Mouse (Mus musculus) left cerebral cortex, postnatal 14 days (tissue): ENCODE results near the gene Acads. TPM values are rescaled to one million over a fixed set of nuclear protein-coding genes. Genes with fewer than 3 reads are reported as not detected.
"Not testable (repeated sequence)": the region's sequence is repeated elsewhere in the genome, so short reads cannot be mapped to it uniquely, and the experiment has no call there.

Experiments
- DNase-seq, 2 experiments: peaks; one replicate each; pipeline ENCODE4 v3.0.0; 2021 to 2022; ENCODE audit warnings: low spot score in 2 of 2, mixed read lengths in 1 of 2
- intact Hi-C: fragments of 180-260 bp; cut with DNase I; formaldehyde crosslinking; loops from one replicate; pipeline ENCODE4 v1.15.1; 2025
- long read RNA-seq, 2 experiments: library from polyadenylated mRNA; stranded (forward); transcript quantifications; one replicate each; pipeline ENCODE4 v2.0.0; 2021
- total RNA-seq, 2 experiments: library from RNA; stranded (reverse); gene quantifications; 2 replicates each; pipeline ENCODE4 v1.2.3; 2021

The Acads gene
- 1 to 10 TPM; 5.9 to 6.8 TPM for total RNA-seq
- long read RNA-seq, experiment 1, partial matches to known transcripts = 1 of 4 reads
- long read RNA-seq, experiment 1, other reads (novel, unspliced or antisense) = 1 of 4 reads
- long read RNA-seq, experiment 2, partial matches to known transcripts = 0 of 3 reads
- long read RNA-seq, experiment 2, other reads (novel, unspliced or antisense) = 0 of 3 reads

DNA sequence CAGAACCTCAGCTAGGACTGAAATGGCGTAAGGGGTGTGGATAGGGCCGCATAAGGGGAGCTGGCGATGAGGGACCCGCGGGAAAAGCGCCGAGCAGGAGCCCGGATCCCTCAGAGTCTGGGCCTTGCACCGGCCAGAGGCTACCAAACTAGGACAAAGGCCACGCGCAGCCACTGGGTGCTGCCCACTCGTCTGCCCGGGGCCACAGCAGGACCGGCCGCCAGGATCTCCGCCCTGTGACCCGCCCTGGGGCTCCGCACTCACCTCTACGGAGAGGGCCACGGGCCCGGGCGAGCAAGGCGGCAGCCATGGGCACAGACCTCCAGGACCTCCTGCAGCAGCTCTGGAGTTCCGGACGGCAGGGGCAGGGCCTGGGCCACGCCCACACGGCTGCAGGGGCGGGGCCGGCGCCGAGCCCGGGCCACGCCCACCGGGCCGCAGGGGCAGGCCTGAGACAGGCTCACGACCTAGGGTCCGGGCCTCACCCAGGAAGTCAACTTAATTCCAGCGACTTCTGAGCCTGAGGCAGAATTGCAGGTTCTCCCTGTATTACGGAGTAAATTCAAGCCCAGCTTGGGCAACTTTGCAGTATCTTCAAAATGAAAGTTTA, at the start of gene Acads:
Acads (minus strand) TSS at position 386 of the 610 bp plus-strand sequence.
- intact Hi-C loops = no loop called here
- peak in 1 of 2 experiments; percentile 62 for DNase-seq

DNA sequence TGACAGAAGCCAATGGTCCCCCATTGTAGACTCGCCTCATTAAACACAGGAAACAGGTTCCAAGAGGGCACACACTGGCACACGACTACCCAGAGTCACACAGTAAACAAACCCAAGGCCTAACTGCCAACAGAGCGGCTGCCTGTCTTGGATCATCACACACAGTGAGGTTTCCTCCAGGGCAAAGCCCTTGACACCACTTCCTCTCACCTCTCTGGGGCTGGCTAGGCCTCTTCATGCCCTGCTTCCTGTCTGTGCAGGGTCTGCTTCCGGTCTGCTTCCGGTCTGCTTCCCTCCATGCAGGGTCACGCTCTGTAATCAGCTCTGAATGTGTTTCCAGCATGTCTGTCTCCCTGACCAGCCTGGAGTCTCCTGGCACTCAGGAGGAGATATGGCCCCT, 48.2 kb upstream of the Acads start:
- DNase-seq = no peak
- intact Hi-C loops = loop anchor here (10.0 kb wide), 1 partner anchor 193 kb away; the partner anchor contains the start of gene Hnf1a

GRCm38 (mm10) chr5:115166815-115167194, 47.7 kb upstream of the Acads start:
- no peak for DNase-seq
- intact Hi-C loops = loop anchor here (10.0 kb wide), 1 partner anchor 192 kb away; the partner anchor contains the start of gene Hnf1a

DNA sequence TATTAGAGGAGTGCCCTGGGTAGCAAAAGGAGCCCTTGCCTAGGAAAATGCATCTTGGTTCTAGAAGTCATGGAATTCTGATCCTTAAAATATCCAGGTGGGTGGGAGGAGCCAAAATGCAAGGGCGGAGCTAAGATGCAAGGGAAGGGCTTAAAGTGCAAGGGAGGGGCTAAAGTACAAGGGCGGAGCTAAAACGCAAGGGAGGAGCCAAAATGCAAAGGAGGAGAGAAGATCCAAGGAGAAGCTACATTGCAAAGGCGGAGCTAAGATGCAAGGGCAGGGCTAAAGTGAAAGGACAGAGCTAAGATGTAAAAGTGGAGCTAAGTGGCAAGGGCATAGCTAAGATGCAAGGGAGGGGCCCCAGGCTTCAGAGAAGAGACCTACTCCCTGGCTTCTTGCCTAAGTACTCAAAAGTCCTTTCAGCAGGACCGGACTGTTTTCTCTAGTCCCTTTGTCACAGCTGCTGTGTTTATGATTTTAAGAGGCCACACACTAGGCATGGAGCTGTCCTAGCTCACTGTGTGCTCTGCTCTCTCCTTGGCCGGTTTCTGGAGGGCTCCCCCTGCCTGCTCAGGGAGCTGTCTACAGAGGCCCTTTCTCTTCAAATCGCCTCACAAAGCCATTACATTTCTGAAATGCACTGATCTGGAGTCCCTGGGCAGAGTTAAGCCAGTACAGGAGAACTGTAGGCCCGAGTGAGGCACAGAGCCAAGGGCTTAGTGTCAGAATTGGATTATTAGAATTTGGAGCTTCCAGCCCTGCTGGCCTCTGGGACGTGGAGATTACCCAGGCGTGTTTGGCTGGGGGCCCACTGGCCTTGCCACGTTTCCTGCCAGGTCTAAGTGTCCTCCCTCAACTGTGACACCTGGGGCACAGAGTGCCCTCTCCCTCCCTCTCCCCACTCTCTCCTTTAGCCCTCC, 47.0 kb upstream of the Acads start:
- no peak for DNase-seq
- intact Hi-C loops = loop anchor here (10.0 kb wide), 1 partner anchor 191 kb away; the partner anchor contains the start of gene Hnf1a

DNA sequence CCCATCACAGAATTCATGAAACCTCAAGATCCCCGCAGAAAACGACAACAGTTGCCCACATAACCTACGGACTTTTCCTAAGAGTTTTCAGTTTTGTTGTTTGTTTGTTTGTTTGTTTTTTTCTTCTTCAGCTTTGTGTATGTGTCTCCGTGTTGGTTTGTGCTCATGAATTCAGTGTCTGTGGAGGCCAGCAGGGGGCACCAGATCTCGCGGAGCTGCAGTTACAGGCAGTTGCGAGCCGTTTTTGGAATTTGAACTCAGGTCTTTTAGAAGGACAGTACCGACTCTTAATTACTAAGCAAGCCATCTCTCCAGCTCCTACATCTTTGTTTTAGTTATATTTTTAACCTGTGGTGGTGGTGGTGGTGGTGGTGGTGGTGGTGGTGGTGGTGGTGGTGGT, 46.2 kb upstream of the Acads start:
- no peak for DNase-seq
- intact Hi-C loops = loop anchor here (10.0 kb wide), 1 partner anchor 191 kb away; the partner anchor contains the start of gene Hnf1a

- intact Hi-C loops = loop anchor here (5.0 to 10.0 kb wide), 2 partner anchors 37 to 190 kb away; partner anchors contain the start of gene Hnf1a
Observed at GRCm38 (mm10) chr5:115164446-115164845, 45.3 kb upstream of the Acads start.

GRCm38 (mm10) chr5:115163563-115163962, 44.4 kb upstream of the Acads start:
- DNase-seq = peak; percentile 67 to 77
- intact Hi-C loops = loop anchor here (5.0 to 10.0 kb wide), 2 partner anchors 36 to 189 kb away; partner anchors contain the start of gene Hnf1a

More at GRCm38 (mm10) chr5:115164446-115164845, 45.3 kb upstream of the Acads start:
- DNase-seq = not testable (repeated sequence)

- intact Hi-C loops = loop anchor here (5.0 to 10.0 kb wide), 2 partner anchors 35 to 187 kb away; partner anchors contain the start of gene Hnf1a
- DNase-seq = not testable (repeated sequence)
Observed at GRCm38 (mm10) chr5:115161940-115162279, 42.8 kb upstream of the Acads start.

GRCm38 (mm10) chr5:115161064-115161939, 42.2 kb upstream of the Acads start:
- no peak for DNase-seq
- intact Hi-C loops = loop anchor here (5.0 to 10.0 kb wide), 2 partner anchors 34 to 187 kb away; partner anchors contain the start of gene Hnf1a

- intact Hi-C loops = loop anchor here (5.0 to 10.0 kb wide), 2 partner anchors 33 to 186 kb away; partner anchors contain the start of gene Hnf1a
- no peak for DNase-seq
Observed at GRCm38 (mm10) chr5:115160655-115161054, 41.5 kb upstream of the Acads start.

DNA sequence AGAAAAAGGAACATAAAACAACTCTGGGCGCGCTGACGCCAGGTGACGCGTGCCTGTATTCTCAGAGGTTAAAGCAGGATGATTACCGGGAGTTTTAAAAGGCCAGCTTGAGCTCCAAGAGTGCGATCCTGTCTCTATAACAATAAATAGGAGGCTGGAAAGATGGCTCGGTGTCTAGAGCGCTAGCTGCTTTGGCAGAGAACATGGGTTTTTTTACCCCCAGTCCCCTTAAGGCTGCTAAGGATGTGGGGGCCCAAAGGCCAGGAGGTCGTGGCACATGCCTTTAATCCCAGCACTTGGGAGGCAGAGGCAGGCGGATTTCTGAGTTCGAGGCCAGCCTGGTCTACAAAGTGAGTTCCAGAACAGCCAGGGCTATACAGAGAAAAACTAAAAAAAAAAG, 40.0 kb upstream of the Acads start:
- DNase-seq = no peak
- intact Hi-C loops = no loop called here

- intact Hi-C loops = no loop called here
- peak; percentile 98 to 99 for DNase-seq
Observed at GRCm38 (mm10) chr5:115158040-115158983, 39.2 kb upstream of the Acads start, which contains the start of gene Mlec. Mlec (minus strand) TSS chr5:115158179.

DNA sequence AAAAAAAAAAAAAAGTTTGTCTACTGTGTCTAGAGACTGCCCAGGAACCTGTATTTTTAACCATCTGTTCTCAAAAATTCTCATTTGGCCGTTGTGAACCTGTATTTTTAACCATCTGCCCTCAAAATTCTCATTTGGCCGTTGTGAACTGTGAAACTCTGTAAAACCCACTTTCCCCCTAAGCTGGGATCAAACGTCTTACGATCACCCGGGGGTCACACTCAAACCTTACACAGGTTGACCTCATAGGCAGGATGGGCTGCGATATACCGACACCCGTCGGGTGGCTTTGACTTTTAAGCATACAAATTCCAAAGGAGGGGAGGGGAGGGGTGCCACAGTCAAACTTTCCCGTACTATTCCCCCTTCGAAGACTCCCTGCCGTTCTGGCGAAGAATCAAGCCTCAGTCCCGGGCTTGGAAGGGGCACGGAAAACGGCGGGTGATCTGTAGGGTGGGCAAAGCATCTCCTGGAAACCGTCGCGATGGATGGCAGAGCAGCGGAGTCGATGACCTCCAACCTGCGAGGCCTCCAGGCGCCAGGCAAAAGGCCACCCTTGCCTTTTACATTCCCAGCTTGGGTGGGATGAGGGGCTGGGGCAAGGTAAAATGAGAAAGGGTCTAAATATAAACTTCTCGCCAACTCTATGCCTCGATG, 37.9 kb upstream of the Acads start:
- intact Hi-C loops = no loop called here
- no peak for DNase-seq

GRCm38 (mm10) chr5:115156401-115156800, 37.3 kb upstream of the Acads start:
- DNase-seq = no peak
- intact Hi-C loops = no loop called here

GRCm38 (mm10) chr5:115155831-115156230, 36.7 kb upstream of the Acads start:
- DNase-seq = no peak
- intact Hi-C loops = no loop called here

DNA sequence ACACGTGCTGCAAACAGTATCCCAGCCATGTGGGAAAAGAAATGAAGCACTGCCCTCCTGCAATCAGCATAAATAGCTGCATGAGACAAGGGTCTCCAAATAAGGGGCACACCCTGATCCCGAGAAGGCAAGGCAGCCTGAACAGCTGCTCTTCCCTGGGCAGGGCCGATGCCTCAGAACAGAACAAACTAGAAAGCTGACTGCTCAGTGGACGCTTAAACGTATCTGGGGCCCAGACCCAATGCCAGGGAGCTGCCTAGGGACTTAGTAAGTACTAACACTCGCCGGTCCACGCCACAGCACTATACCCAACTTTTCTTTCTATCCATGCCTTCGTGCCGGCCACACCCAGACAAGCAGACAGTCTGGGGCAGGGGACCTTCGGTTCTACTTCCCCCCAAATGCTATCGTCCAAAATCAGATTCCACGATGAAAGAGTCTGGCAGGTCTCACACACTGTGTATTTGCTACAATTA, 36.0 kb upstream of the Acads start:
- DNase-seq = no peak
- intact Hi-C loops = no loop called here
